Mouse (Mus musculus) MEL (cell line): ENCODE results near the gene Pde8a. TPM values are rescaled to one million over a fixed set of nuclear protein-coding genes. Genes with fewer than 3 reads are reported as not detected.

Source experiments
- DNase-seq: peaks from one replicate; pipeline ENCODE4 v3.0.0; 2011; ENCODE audit warnings: low read depth, low spot score
- H3K27ac ChIP-seq: 2 replicates; pipeline ENCODE4 v1.5.1; 2012; ENCODE audit warnings: low read depth, mild to moderate bottlenecking, control low read depth, low read length, moderate library complexity; ENCODE audit not compliant: control insufficient read depth
- H3K27me3 ChIP-seq, 2 experiments: fragments of 150-350 bp in 1 of 2; sonication (generic) in 1 of 2; 2 replicates each; pipeline ENCODE4 v1.6.1; 2012; ENCODE audit warnings: low read length in 2 of 2, mild to moderate bottlenecking in 2 of 2, improper control_type of control experiment in 1 of 2, moderate library complexity in 1 of 2; ENCODE audit not compliant: insufficient read depth in 2 of 2, control insufficient read depth in 1 of 2
- H3K36me3 ChIP-seq, 2 experiments: 2 replicates each; pipeline ENCODE4 v1.6.1; 2012 to 2014; ENCODE audit warnings: low read length in 2 of 2, improper control_type of control experiment in 1 of 2, inconsistent platforms in 1 of 2, mild to moderate bottlenecking in 1 of 2; ENCODE audit not compliant: insufficient read depth in 2 of 2, control insufficient read depth in 1 of 2
- H3K4me1 ChIP-seq, 2 experiments: fragments of 150-350 bp in 1 of 2; sonication (generic) in 1 of 2; 2 replicates each; pipeline ENCODE4 v1.6.1; 2012; ENCODE audit warnings: low read length in 2 of 2, improper control_type of control experiment in 1 of 2, mild to moderate bottlenecking in 1 of 2; ENCODE audit not compliant: insufficient read depth in 2 of 2, control insufficient read depth in 1 of 2
- H3K4me3 ChIP-seq, 2 experiments: fragments of 150-350 bp in 1 of 2; sonication (generic) in 1 of 2; 2 replicates each; pipeline ENCODE4 v1.5.1; 2012; ENCODE audit warnings: low read depth in 2 of 2, low read length in 2 of 2, mild to moderate bottlenecking in 2 of 2, moderate library complexity in 2 of 2, control low read depth in 1 of 2, improper control_type of control experiment in 1 of 2; ENCODE audit not compliant: control insufficient read depth in 1 of 2, insufficient read depth in 1 of 2
- H3K79me2 ChIP-seq: 2 replicates; pipeline ENCODE4 v1.6.1; 2012; ENCODE audit warnings: mild to moderate bottlenecking, low read length, moderate library complexity; ENCODE audit not compliant: control insufficient read depth, poor library complexity, insufficient read depth
- H3K9ac ChIP-seq: 2 replicates; pipeline ENCODE4 v1.6.1; 2012; ENCODE audit warnings: low read depth, mild to moderate bottlenecking, control low read depth, low read length, moderate library complexity; ENCODE audit not compliant: control insufficient read depth, poor library complexity, severe bottlenecking
- H3K9me3 ChIP-seq: fragments of 150-350 bp; sonication (generic); replicated peaks from 2 replicates; pipeline ENCODE4 v1.6.1; 2012; ENCODE audit warnings: mild to moderate bottlenecking, low read length, improper control_type of control experiment, moderate library complexity; ENCODE audit not compliant: insufficient read depth
- CHD2 ChIP-seq: IDR thresholded peaks from 2 replicates; pipeline ENCODE4 v1.6.1; 2011; ENCODE audit warnings: low read length, improper control_type of control experiment
- GATA1 ChIP-seq: IDR thresholded peaks from 2 replicates; pipeline ENCODE4 v1.6.1; 2011; ENCODE audit warnings: low read depth, low read length, improper control_type of control experiment
- HCFC1 ChIP-seq: IDR thresholded peaks from 2 replicates; pipeline ENCODE4 v1.6.1; 2012; ENCODE audit warnings: low read depth, mild to moderate bottlenecking, inconsistent platforms, low read length, improper control_type of control experiment, moderate library complexity
- KAT2A ChIP-seq: conservative IDR thresholded peaks from 2 replicates; pipeline ENCODE4 v1.6.1; 2012; ENCODE audit warnings: low read depth, low read length, improper control_type of control experiment, inconsistent platforms
- MAFK ChIP-seq: IDR thresholded peaks from 2 replicates; pipeline ENCODE4 v1.6.1; 2011; ENCODE audit warnings: low read depth, mild to moderate bottlenecking, low read length, improper control_type of control experiment, borderline replicate concordance
- MAX ChIP-seq: IDR thresholded peaks from 2 replicates; pipeline ENCODE4 v1.6.1; 2011; ENCODE audit warnings: low read length, improper control_type of control experiment
- MAZ ChIP-seq: IDR thresholded peaks from 2 replicates; pipeline ENCODE4 v1.6.1; 2012; ENCODE audit warnings: low read depth, mild to moderate bottlenecking, inconsistent platforms, low read length, improper control_type of control experiment
- MEF2A ChIP-seq: IDR thresholded peaks from 2 replicates; pipeline ENCODE4 v1.6.1; 2014; ENCODE audit warnings: low read depth, mild to moderate bottlenecking, inconsistent platforms, low read length, improper control_type of control experiment; ENCODE audit not compliant: poor library complexity, insufficient replicate concordance, severe bottlenecking; ENCODE audit errors: extremely low read depth
- MXI1 ChIP-seq: IDR thresholded peaks from 2 replicates; pipeline ENCODE4 v1.6.1; 2011; ENCODE audit warnings: mild to moderate bottlenecking, low read depth, low read length, improper control_type of control experiment
- MYB ChIP-seq: IDR thresholded peaks from 2 replicates; pipeline ENCODE4 v1.6.1; 2011; ENCODE audit warnings: mild to moderate bottlenecking, low read depth, low read length, improper control_type of control experiment
- NELFE ChIP-seq: IDR thresholded peaks from 2 replicates; pipeline ENCODE4 v1.6.1; 2011; ENCODE audit warnings: low read depth, low read length, improper control_type of control experiment
- NRF1 ChIP-seq: IDR thresholded peaks from 2 replicates; pipeline ENCODE4 v1.6.1; 2014; ENCODE audit warnings: low read depth, mild to moderate bottlenecking, inconsistent platforms, low read length, improper control_type of control experiment, moderate library complexity; ENCODE audit not compliant: poor library complexity, insufficient read depth, severe bottlenecking
- POLR2AphosphoS5 ChIP-seq: IDR thresholded peaks from 2 replicates; pipeline ENCODE4 v1.6.1; 2012; ENCODE audit warnings: low read depth, borderline replicate concordance, mild to moderate bottlenecking, inconsistent platforms, low read length, moderate library complexity, mixed read lengths
- RCOR1 ChIP-seq: IDR thresholded peaks from 2 replicates; pipeline ENCODE4 v1.6.1; 2012; ENCODE audit warnings: low read depth, mild to moderate bottlenecking, inconsistent platforms, low read length, improper control_type of control experiment
- SIN3A ChIP-seq: IDR thresholded peaks from 2 replicates; pipeline ENCODE4 v1.6.1; 2012; ENCODE audit warnings: low read length, improper control_type of control experiment, inconsistent platforms
- TAL1 ChIP-seq: IDR thresholded peaks from 2 replicates; pipeline ENCODE4 v1.6.1; 2012; ENCODE audit warnings: mild to moderate bottlenecking, inconsistent platforms, low read length, moderate library complexity, mixed read lengths
- UBTF ChIP-seq: IDR thresholded peaks from 2 replicates; pipeline ENCODE4 v1.6.1; 2012; ENCODE audit warnings: low read depth, mild to moderate bottlenecking, inconsistent platforms, low read length, improper control_type of control experiment, moderate library complexity, borderline replicate concordance; ENCODE audit not compliant: insufficient read depth
- ZMIZ1 ChIP-seq: IDR thresholded peaks from 2 replicates; pipeline ENCODE4 v1.6.1; 2012; ENCODE audit warnings: low read depth, mild to moderate bottlenecking, inconsistent platforms, low read length, improper control_type of control experiment, moderate library complexity
- ZNF384 ChIP-seq: IDR thresholded peaks from 2 replicates; pipeline ENCODE4 v1.6.1; 2012; ENCODE audit warnings: low read depth, mild to moderate bottlenecking, inconsistent platforms, low read length, improper control_type of control experiment
- polyA plus RNA-seq, 2 experiments: library from polyadenylated mRNA; stranded (reverse) in 1 of 2; unstranded in 1 of 2; fragments of >175 nt in 1 of 2; fragments of >200 nt in 1 of 2; gene quantifications; 2 replicates each; pipeline versions ENCODE4 v1.2.1 to v1.2.4; 2012; ENCODE audit warnings: low replicate concordance in 2 of 2, low read depth in 1 of 2; ENCODE audit not compliant: insufficient read length in 2 of 2, insufficient read depth in 1 of 2, missing spikeins in 1 of 2
- total RNA-seq: library from RNA; depleted of rRNA; stranded (reverse); fragments of 300-350 nt; gene quantifications from 2 replicates; pipeline ENCODE4 v1.2.3, GENCODE M21; 2012

The Pde8a gene
- total and polyA plus RNA-seq, 3 experiments: 0.11 TPM; not detected in 2

DNA sequence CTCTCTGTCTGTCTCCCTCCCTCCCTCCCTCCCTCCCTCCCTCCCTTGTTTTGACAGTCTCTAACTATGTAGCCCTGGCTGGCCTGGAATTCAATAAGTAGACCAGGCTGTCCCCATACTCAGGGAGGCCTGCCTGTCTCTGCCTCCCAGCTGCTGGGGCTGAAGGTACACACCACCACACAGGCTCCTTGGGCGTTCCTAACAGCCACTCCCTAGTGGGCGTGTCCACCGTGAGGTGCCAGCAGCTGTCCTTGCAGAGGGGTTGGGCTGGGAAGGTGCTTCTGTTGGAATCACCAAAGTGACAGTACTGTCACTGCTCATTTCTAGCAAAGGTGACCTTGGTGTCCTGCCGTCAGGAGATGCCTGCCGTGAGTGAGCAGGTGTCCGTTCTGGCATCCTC is 113.5 kb downstream of the Pde8a start:
- H3K9ac ChIP-seq: no peak overlapping the region
- no peaks in the 10 kb centered on the region for H3K79me2 ChIP-seq
- TF ChIP-seq MAZ (no peak), MXI1 (no peak), CHD2 (no peak), MYB (no peak), MAX (no peak), TAL1 (no peak), UBTF (no peak), HCFC1 (no peak), POLR2AphosphoS5 (no peak), GATA1 (no peak), SIN3A (no peak), KAT2A (no peak), NRF1 (no peak), ZNF384 (no peak), MEF2A (no peak), ZMIZ1 (no peak), RCOR1 (no peak), NELFE (no peak)
- H3K9me3 ChIP-seq: no peaks in the 10 kb centered on the region
- H3K27me3 ChIP-seq: no peaks in the 10 kb centered on the region
- H3K27ac ChIP-seq: no peak overlapping the region
- H3K4me3 ChIP-seq: no peak overlapping the region
- H3K4me1 ChIP-seq: no peaks in the 10 kb centered on the region
- H3K36me3 ChIP-seq: no peaks in the 10 kb centered on the region
- DNase-seq: no peak

DNA sequence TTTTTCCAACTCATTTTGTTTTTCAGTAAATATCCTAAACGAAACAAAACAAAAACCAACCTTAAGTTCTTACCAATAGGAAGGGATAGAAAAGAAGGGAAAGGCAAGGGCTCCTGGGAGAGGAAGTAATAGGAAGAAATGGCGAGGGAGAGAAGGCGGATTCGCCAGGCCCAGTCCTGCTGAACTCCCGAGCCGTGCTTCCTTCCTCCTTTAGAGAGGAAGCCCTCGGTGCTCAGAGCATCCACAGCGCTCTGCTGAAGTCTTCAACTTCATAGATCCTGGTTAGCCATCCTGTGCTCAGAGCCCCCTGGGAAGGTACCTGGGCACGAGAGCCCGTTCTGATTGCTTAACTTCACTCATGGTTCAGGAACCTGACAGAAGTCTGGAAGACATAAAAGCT is 114.3 kb downstream of the Pde8a start:
- H3K79me2 ChIP-seq: no peaks in the 10 kb centered on the region
- H3K9me3 ChIP-seq: no peaks in the 10 kb centered on the region
- no peak overlapping the region for H3K4me3 ChIP-seq
- no peak overlapping the region for H3K27ac ChIP-seq
- TF ChIP-seq RCOR1 (no peak), MAFK (no peak)
- H3K27me3 ChIP-seq: no peaks in the 10 kb centered on the region
- no peaks in the 10 kb centered on the region for H3K4me1 ChIP-seq
- no peaks in the 10 kb centered on the region for H3K36me3 ChIP-seq
- H3K9ac ChIP-seq: no peak overlapping the region
- no peak for DNase-seq
